Mouse (Mus musculus): ENCODE measurements around the gene Rpl27. TPM values are rescaled to one million over a fixed set of nuclear protein-coding genes. Genes with fewer than 3 reads are reported as not detected.
"Not testable (repeated sequence)": the region's sequence is repeated elsewhere in the genome, so short reads cannot be mapped to it uniquely, and the experiment has no call there.

Rpl27 gene
- polyA plus RNA-seq, 1 experiment from 2014 or later = 245 TPM

- H3K4me3 ChIP-seq (replicated peaks) = peak overlapping the region; percentile 72
- no peak for ATAC-seq (ENCODE audit: low FRiP score)
- no peaks in the 10 kb centered on the region for H3K9me3 ChIP-seq (replicated peaks)
- H3K4me2 ChIP-seq = peak overlapping the region; percentile 83
- H3K4me1 ChIP-seq = peaks cover 31% of the 10 kb centered on the region
- no peaks in the 10 kb centered on the region for H3K27me3 ChIP-seq (replicated peaks)
- peak overlapping the region; percentile 71 for H3K9ac ChIP-seq (replicated peaks)
- peaks cover 21% of the 10 kb centered on the region for H3K36me3 ChIP-seq
- H3K27ac ChIP-seq (replicated peaks) = no peak overlapping the region
- 73% methylated on average over 8 of the region's 8 CpGs for WGBS
Measured at GRCm38 (mm10) chr11:101426165-101426564, 15.9 kb upstream of the Rpl27 start.

DNA sequence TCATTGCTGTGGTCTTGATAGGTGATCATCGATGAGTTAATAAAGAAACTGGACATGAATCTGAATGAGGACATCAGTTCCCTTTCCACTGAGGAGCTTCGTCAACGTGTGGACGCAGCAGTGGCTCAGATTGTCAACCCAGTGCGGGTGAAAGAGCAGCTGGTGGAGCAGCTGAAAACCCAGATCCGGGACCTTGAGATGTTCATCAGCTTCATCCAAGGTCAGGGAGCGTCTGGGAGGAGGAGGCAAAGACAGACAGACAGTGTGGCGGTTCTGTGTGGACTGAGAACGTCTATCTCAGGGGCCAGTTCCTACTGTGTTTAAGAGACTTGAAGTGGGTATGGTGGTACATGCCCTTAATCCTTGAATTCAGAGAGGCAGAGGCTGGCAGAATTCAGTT, 10.8 kb upstream of the Rpl27 start:
- H3K36me3 ChIP-seq = peaks cover 66% of the 10 kb centered on the region
- ATAC-seq (ENCODE audit: low FRiP score) = no peak

GRCm38 (mm10) chr11:101433396-101433795, 8.7 kb upstream of the Rpl27 start:
- Histone ChIP-seq H3K4me2 (no peak overlapping the region), H3K9ac (replicated peaks) (no peak overlapping the region), H3K9me3 (replicated peaks) (no peaks in the 10 kb centered on the region), H3K36me3 (peaks cover 66% of the 10 kb centered on the region), H3K4me3 (replicated peaks) (no peak overlapping the region), H3K27me3 (replicated peaks) (no peaks in the 10 kb centered on the region), H3K4me1 (no peaks in the 10 kb centered on the region), H3K27ac (replicated peaks) (no peak overlapping the region)
- WGBS = 81% methylated on average over 13 of the region's 13 CpGs
- no peak for ATAC-seq (ENCODE audit: low FRiP score)

More for the DNA sequence above, 10.8 kb upstream of the Rpl27 start:
- H3K9ac ChIP-seq (replicated peaks) = no peak overlapping the region
- no peak overlapping the region for H3K4me3 ChIP-seq (replicated peaks)
- H3K4me1 ChIP-seq = peaks cover 13% of the 10 kb centered on the region
- WGBS = 96% methylated on average over 9 of the region's 9 CpGs
- H3K4me2 ChIP-seq = no peak overlapping the region
- H3K27ac ChIP-seq (replicated peaks) = no peak overlapping the region
- no peaks in the 10 kb centered on the region for H3K27me3 ChIP-seq (replicated peaks)
- no peaks in the 10 kb centered on the region for H3K9me3 ChIP-seq (replicated peaks)

DNA sequence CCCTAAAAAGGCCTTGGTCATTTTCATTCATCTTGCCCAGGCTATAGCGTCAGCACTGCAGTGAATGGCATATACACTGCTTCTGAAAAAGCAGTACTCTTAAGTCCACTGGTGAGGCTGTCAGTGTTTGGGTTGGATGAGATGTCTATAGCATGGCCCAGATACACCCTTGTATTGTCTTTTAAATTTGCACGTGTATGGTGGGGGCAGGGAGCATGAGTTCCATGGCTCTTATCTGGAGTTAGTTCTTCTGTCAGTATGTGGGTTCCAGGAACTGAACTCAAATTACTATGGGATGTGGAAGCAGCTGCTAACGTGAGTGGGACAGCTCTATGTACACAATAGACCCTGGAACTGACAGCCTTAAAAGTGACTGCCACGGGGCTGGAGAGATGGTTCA, 6.3 kb upstream of the Rpl27 start:
- no peak overlapping the region for H3K4me2 ChIP-seq
- no peak overlapping the region for H3K27ac ChIP-seq (replicated peaks)
- H3K4me3 ChIP-seq (replicated peaks) = no peak overlapping the region
- no peaks in the 10 kb centered on the region for H3K9me3 ChIP-seq (replicated peaks)
- peaks cover 48% of the 10 kb centered on the region for H3K36me3 ChIP-seq
- WGBS = 90% methylated on average over 4 of the region's 4 CpGs
- H3K4me1 ChIP-seq = no peaks in the 10 kb centered on the region
- no peak overlapping the region for H3K9ac ChIP-seq (replicated peaks)
- no peak for ATAC-seq (ENCODE audit: low FRiP score)
- no peaks in the 10 kb centered on the region for H3K27me3 ChIP-seq (replicated peaks)

DNA sequence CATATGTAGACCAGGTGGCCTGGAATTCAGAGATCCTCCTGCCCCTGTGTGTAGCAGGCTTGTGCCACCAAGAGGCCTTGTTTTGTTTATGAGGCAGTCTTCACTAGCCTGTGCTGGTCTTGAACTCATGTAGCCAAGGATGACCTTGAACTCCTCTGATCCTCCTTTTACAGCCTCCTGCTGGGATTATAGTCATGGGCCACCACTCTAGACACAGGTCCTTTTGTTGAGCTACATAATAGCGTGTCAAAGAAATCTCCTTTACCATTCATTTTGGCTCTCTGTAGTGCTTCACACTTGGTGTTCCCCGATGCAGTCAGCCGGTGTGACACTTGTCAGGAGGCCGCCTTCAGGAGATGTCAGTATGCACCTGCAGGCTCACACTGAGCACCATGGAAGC, 5.2 kb upstream of the Rpl27 start:
- Histone ChIP-seq H3K9me3 (replicated peaks) (no peaks in the 10 kb centered on the region), H3K9ac (replicated peaks) (no peak overlapping the region), H3K4me3 (replicated peaks) (no peak overlapping the region), H3K27ac (replicated peaks) (no peak overlapping the region), H3K36me3 (peaks cover 38% of the 10 kb centered on the region), H3K27me3 (replicated peaks) (no peaks in the 10 kb centered on the region), H3K4me2 (no peak overlapping the region), H3K4me1 (no peaks in the 10 kb centered on the region)
- no peak for ATAC-seq (ENCODE audit: low FRiP score)
- WGBS = 35% methylated on average over 4 of the region's 4 CpGs

- not testable (repeated sequence) for H3K4me2 ChIP-seq; ATAC-seq (ENCODE audit: low FRiP score); H3K27me3 ChIP-seq (replicated peaks); H3K27ac ChIP-seq (replicated peaks); H3K9ac ChIP-seq (replicated peaks); H3K9me3 ChIP-seq (replicated peaks); H3K4me3 ChIP-seq (replicated peaks); H3K4me1 ChIP-seq
- H3K36me3 ChIP-seq = peaks cover 31% of the 10 kb centered on the region
- 53% methylated on average over 3 of the region's 3 CpGs for WGBS
Measured at GRCm38 (mm10) chr11:101438006-101438405, 4.1 kb upstream of the Rpl27 start.

- peak overlapping the region; percentile 27 for H3K4me3 ChIP-seq (replicated peaks)
- H3K27me3 ChIP-seq (replicated peaks); H3K9me3 ChIP-seq (replicated peaks); ATAC-seq (ENCODE audit: low FRiP score); H3K9ac ChIP-seq (replicated peaks): not testable (repeated sequence)
- peaks cover 22% of the 10 kb centered on the region for H3K4me1 ChIP-seq
- H3K4me2 ChIP-seq = peak overlapping the region; percentile 89
- 0 out of 2 replicates have a peak overlapping the region, but pooled peaks have one; percentile 23 for H3K27ac ChIP-seq (replicated peaks)
- 41% methylated on average over 15 of the region's 15 CpGs for WGBS
- H3K36me3 ChIP-seq = peaks cover 21% of the 10 kb centered on the region
Measured at GRCm38 (mm10) chr11:101441450-101442126, 510 bp upstream of the Rpl27 start.

- H3K9ac ChIP-seq (replicated peaks) = peak overlapping the region; percentile 83
- peak overlapping the region; percentile 64 for H3K4me3 ChIP-seq (replicated peaks)
- H3K36me3 ChIP-seq = peaks cover 21% of the 10 kb centered on the region
- no peaks in the 10 kb centered on the region for H3K9me3 ChIP-seq (replicated peaks)
- WGBS = under 1% methylated on average over 14 of the region's 14 CpGs
- H3K27me3 ChIP-seq (replicated peaks) = no peaks in the 10 kb centered on the region
- H3K4me1 ChIP-seq = peaks cover 22% of the 10 kb centered on the region
- H3K27ac ChIP-seq (replicated peaks) = peak overlapping the region; percentile 92
- H3K4me2 ChIP-seq = peak overlapping the region; percentile 89
- ATAC-seq (ENCODE audit: low FRiP score) = no peak
Measured at GRCm38 (mm10) chr11:101442760-101443159, 662 bp downstream of the Rpl27 start.

- ATAC-seq (ENCODE audit: low FRiP score) = no peak
- H3K4me1 ChIP-seq = peaks cover 22% of the 10 kb centered on the region
- H3K4me3 ChIP-seq (replicated peaks) = no peak overlapping the region
- H3K27me3 ChIP-seq (replicated peaks) = no peaks in the 10 kb centered on the region
- H3K36me3 ChIP-seq = peaks cover 21% of the 10 kb centered on the region
- H3K27ac ChIP-seq (replicated peaks) = no peak overlapping the region
- WGBS = 70% methylated on average over 1 of the region's 1 CpGs
- no peak overlapping the region for H3K9ac ChIP-seq (replicated peaks)
- H3K4me2 ChIP-seq = no peak overlapping the region
- no peaks in the 10 kb centered on the region for H3K9me3 ChIP-seq (replicated peaks)
Measured at GRCm38 (mm10) chr11:101446319-101446718, 4.2 kb downstream of the Rpl27 start.

- 89% methylated on average over 8 of the region's 8 CpGs for WGBS
- not testable (repeated sequence) for H3K4me3 ChIP-seq (replicated peaks); H3K9me3 ChIP-seq (replicated peaks); H3K27ac ChIP-seq (replicated peaks); ATAC-seq (ENCODE audit: low FRiP score); H3K27me3 ChIP-seq (replicated peaks); H3K9ac ChIP-seq (replicated peaks); H3K4me2 ChIP-seq
- Histone ChIP-seq H3K4me1 (peaks cover 22% of the 10 kb centered on the region), H3K36me3 (peaks cover 21% of the 10 kb centered on the region)
Measured at GRCm38 (mm10) chr11:101446860-101447259, 4.8 kb downstream of the Rpl27 start.

DNA sequence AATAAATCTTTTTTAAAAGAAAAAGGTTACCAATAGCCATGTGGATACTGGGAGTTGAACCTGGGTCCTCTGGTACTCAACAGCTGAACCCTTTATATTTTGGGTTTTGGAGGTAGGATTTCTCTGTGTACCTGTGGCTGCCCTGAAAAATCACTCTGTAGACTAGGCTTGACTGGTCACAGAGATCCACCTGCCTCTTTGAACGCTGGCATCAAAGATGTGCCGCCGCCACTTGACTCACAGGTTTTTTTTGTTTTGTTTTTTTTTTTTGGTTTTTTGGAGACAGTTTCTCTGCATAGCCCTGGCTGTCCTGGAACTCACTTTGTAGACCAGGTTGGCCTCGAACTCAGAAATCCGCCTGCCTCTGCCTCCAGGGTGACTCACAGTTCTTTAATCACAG, 5.7 kb downstream of the Rpl27 start:
- no peak for ATAC-seq (ENCODE audit: low FRiP score)
- Histone ChIP-seq H3K4me2 (no peak overlapping the region), H3K27me3 (replicated peaks) (no peaks in the 10 kb centered on the region), H3K4me3 (replicated peaks) (no peak overlapping the region), H3K27ac (replicated peaks) (no peak overlapping the region; the same call in 1 of the 2 replicates), H3K9ac (replicated peaks) (no peak overlapping the region), H3K4me1 (peaks cover 22% of the 10 kb centered on the region), H3K36me3 (peaks cover 21% of the 10 kb centered on the region), H3K9me3 (replicated peaks) (no peaks in the 10 kb centered on the region)
- WGBS = 88% methylated on average over 5 of the region's 5 CpGs

DNA sequence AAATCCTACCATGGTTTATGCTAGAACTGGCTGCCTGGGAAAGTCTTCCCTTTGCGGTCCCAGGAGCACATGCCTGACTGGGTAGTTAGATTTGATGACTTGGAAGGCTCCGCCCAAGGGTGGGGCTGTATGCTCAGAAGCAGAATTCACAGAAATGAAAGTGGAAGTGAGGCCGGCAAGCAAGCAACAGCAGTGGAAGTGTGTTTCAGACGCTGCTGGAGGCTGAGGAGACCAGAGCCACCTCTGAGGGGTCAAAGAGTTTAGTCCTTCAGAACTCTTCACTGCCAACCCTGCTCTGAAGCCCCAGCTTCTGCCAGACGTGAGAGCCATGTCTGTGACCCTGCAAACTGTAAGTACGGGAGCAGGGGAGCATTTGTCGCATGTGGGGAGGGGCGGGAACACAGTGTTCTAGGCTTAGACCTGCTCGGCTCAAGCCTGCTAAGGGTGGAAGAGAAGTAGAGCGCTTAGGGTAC, 6.2 kb downstream of the Rpl27 start, which contains the start of gene Ifi35:
Gene Ifi35, plus strand, starts transcription at position 134 of the 473 bp plus-strand sequence.
- peaks cover 21% of the 10 kb centered on the region for H3K36me3 ChIP-seq
- no peaks in the 10 kb centered on the region for H3K27me3 ChIP-seq (replicated peaks)
- no peak within 1 kb of the TSS for H3K9ac ChIP-seq (replicated peaks)
- ATAC-seq (ENCODE audit: low FRiP score) = no peak
- 38% methylated on average over 10 of the region's 10 CpGs for WGBS
- no peak within 1 kb of the TSS; the same call in 1 of the 2 replicates for H3K27ac ChIP-seq (replicated peaks)
- no peaks in the 10 kb centered on the region for H3K9me3 ChIP-seq (replicated peaks)
- peak within 1 kb of the TSS; percentile 25 for H3K4me3 ChIP-seq (replicated peaks)
- peak within 1 kb of the TSS; percentile 25 for H3K4me2 ChIP-seq
- H3K4me1 ChIP-seq = peaks cover 17% of the 10 kb centered on the region

All from neural tube, embryonic 15.5 days (tissue).